Mouse (Mus musculus): ENCODE results near the gene Iba57. TPM values are rescaled to one million over a fixed set of nuclear protein-coding genes. Genes with fewer than 3 reads are reported as not detected.
A peak's percentile ranks its signal among the peaks of the same experiment; 100 is the strongest.
"Not testable (repeated sequence)": the region's sequence is repeated elsewhere in the genome, so short reads cannot be mapped to it uniquely, and the experiment has no call there.

The Iba57 gene
- polyA plus RNA-seq (2015; fragmentation: Nextera tagmentation; extraction: Ambion mirVana): 7.1 and 7.5 TPM in 2 replicates

GRCm38 (mm10) chr11:59163255-59164236 is at the start of gene Iba57:
Iba57 (minus strand) TSS chr11:59163739.
- no peaks in the 10 kb centered on the region for H3K9me3 ChIP-seq
- ATAC-seq (ENCODE audit: low FRiP score, low read depth): peak; percentile 98
- H3K4me1 ChIP-seq (replicated peaks): peaks cover 19% of the 10 kb centered on the region
- H3K9ac ChIP-seq: peak within 1 kb of the TSS; percentile 85
- no peaks in the 10 kb centered on the region for H3K27me3 ChIP-seq
- WGBS: 4% methylated on average over 66 of the region's 68 CpGs
- H3K4me3 ChIP-seq: peak within 1 kb of the TSS; percentile 65
- H3K4me2 ChIP-seq: peak within 1 kb of the TSS; percentile 78
- H3K27ac ChIP-seq (replicated peaks): peak within 1 kb of the TSS; percentile 99
- H3K36me3 ChIP-seq: no peaks in the 10 kb centered on the region

- Histone ChIP-seq H3K4me3 (no peak overlapping the region), H3K4me1 (replicated peaks) (peaks cover 23% of the 10 kb centered on the region), H3K9me3 (no peaks in the 10 kb centered on the region), H3K27me3 (no peaks in the 10 kb centered on the region), H3K36me3 (peaks cover 24% of the 10 kb centered on the region), H3K27ac (replicated peaks) (no peak overlapping the region), H3K4me2 (no peak overlapping the region), H3K9ac (no peak overlapping the region)
- WGBS: 89% methylated on average over 12 of the region's 12 CpGs
- no peak for ATAC-seq (ENCODE audit: low FRiP score, low read depth)
Measured at GRCm38 (mm10) chr11:59212892-59213494, 49.5 kb upstream of the Iba57 start.

GRCm38 (mm10) chr11:59212320-59212719 is 48.8 kb upstream of the Iba57 start:
- H3K9me3 ChIP-seq; H3K9ac ChIP-seq; H3K27ac ChIP-seq (replicated peaks); H3K4me2 ChIP-seq; H3K27me3 ChIP-seq; H3K4me3 ChIP-seq; ATAC-seq (ENCODE audit: low FRiP score, low read depth): not testable (repeated sequence)
- H3K4me1 ChIP-seq (replicated peaks): peaks cover 29% of the 10 kb centered on the region
- H3K36me3 ChIP-seq: peaks cover 24% of the 10 kb centered on the region
- WGBS: 89% methylated on average over 12 of the region's 12 CpGs

GRCm38 (mm10) chr11:59211561-59211960 is 48.0 kb upstream of the Iba57 start:
- H3K9me3 ChIP-seq; H3K27me3 ChIP-seq; H3K9ac ChIP-seq; H3K27ac ChIP-seq (replicated peaks); ATAC-seq (ENCODE audit: low FRiP score, low read depth); H3K4me3 ChIP-seq; H3K4me2 ChIP-seq: not testable (repeated sequence)
- Histone ChIP-seq H3K36me3 (peaks cover 24% of the 10 kb centered on the region), H3K4me1 (replicated peaks) (peaks cover 26% of the 10 kb centered on the region)
- WGBS: 90% methylated on average over 7 of the region's 9 CpGs

GRCm38 (mm10) chr11:59210020-59210419 is 46.5 kb upstream of the Iba57 start:
- WGBS: 82% methylated on average over 4 of the region's 4 CpGs
- Histone ChIP-seq H3K4me2 (no peak overlapping the region), H3K27me3 (no peaks in the 10 kb centered on the region), H3K9me3 (no peaks in the 10 kb centered on the region), H3K36me3 (peaks cover 34% of the 10 kb centered on the region), H3K9ac (no peak overlapping the region), H3K4me3 (no peak overlapping the region), H3K4me1 (replicated peaks) (peaks cover 26% of the 10 kb centered on the region), H3K27ac (replicated peaks) (no peak overlapping the region)
- no peak for ATAC-seq (ENCODE audit: low FRiP score, low read depth)

GRCm38 (mm10) chr11:59209580-59209979 is 46.0 kb upstream of the Iba57 start:
- H3K27me3 ChIP-seq: no peaks in the 10 kb centered on the region
- peaks cover 35% of the 10 kb centered on the region for H3K36me3 ChIP-seq
- H3K9me3 ChIP-seq: no peaks in the 10 kb centered on the region
- no peak overlapping the region for H3K9ac ChIP-seq
- WGBS: 44% methylated on average over 5 of the region's 5 CpGs
- no peak for ATAC-seq (ENCODE audit: low FRiP score, low read depth)
- H3K4me3 ChIP-seq: peak overlapping the region; percentile 71
- peaks cover 26% of the 10 kb centered on the region for H3K4me1 ChIP-seq (replicated peaks)
- peak overlapping the region; percentile 90 for H3K4me2 ChIP-seq
- no peak overlapping the region for H3K27ac ChIP-seq (replicated peaks)

- Histone ChIP-seq H3K4me1 (replicated peaks) (peaks cover 26% of the 10 kb centered on the region), H3K9ac (peak overlapping the region; percentile 82), H3K9me3 (no peaks in the 10 kb centered on the region), H3K4me3 (peak overlapping the region; percentile 71), H3K27me3 (no peaks in the 10 kb centered on the region), H3K27ac (replicated peaks) (peak overlapping the region; percentile 88), H3K4me2 (peak overlapping the region; percentile 90), H3K36me3 (peaks cover 37% of the 10 kb centered on the region)
- peak; percentile 24 for ATAC-seq (ENCODE audit: low FRiP score, low read depth)
- 8% methylated on average over 18 of the region's 18 CpGs for WGBS
Measured at GRCm38 (mm10) chr11:59209003-59209441, 45.5 kb upstream of the Iba57 start.

GRCm38 (mm10) chr11:59208153-59208831 is 44.8 kb upstream of the Iba57 start, which contains the start of gene 2310033P09Rik:
2310033P09Rik (plus strand) TSS chr11:59208321.
- Histone ChIP-seq H3K4me3 (peak within 1 kb of the TSS; percentile 71), H3K9me3 (no peaks in the 10 kb centered on the region), H3K36me3 (peaks cover 37% of the 10 kb centered on the region), H3K4me2 (peak within 1 kb of the TSS; percentile 90), H3K27ac (replicated peaks) (peak within 1 kb of the TSS; percentile 88), H3K9ac (peak within 1 kb of the TSS; percentile 82), H3K27me3 (no peaks in the 10 kb centered on the region), H3K4me1 (replicated peaks) (peaks cover 26% of the 10 kb centered on the region)
- under 1% methylated on average over 67 of the region's 67 CpGs for WGBS
- ATAC-seq (ENCODE audit: low FRiP score, low read depth): peak; percentile 91

- Histone ChIP-seq H3K9ac (peak within 1 kb of the TSS; percentile 71), H3K9me3 (no peaks in the 10 kb centered on the region), H3K27ac (replicated peaks) (peak within 1 kb of the TSS; percentile 75), H3K27me3 (no peaks in the 10 kb centered on the region), H3K4me3 (peak within 1 kb of the TSS; percentile 72), H3K36me3 (peaks cover 13% of the 10 kb centered on the region; the same call in 1 of the 2 replicates), H3K4me1 (replicated peaks) (peaks cover 22% of the 10 kb centered on the region), H3K4me2 (peak within 1 kb of the TSS; percentile 85)
- peak; percentile 92 for ATAC-seq (ENCODE audit: low FRiP score, low read depth)
- WGBS: under 1% methylated on average over 63 of the region's 63 CpGs
Measured at GRCm38 (mm10) chr11:59202081-59202995, 38.8 kb upstream of the Iba57 start, which contains the start of gene Mrpl55. Mrpl55 (plus strand) TSS chr11:59202486.

- peak overlapping the region; percentile 62 for H3K27ac ChIP-seq (replicated peaks)
- 37% methylated on average over 16 of the region's 16 CpGs for WGBS
- ATAC-seq (ENCODE audit: low FRiP score, low read depth): no peak
Measured at GRCm38 (mm10) chr11:59201216-59202002, 37.9 kb upstream of the Iba57 start.

More at GRCm38 (mm10) chr11:59201216-59202002, 37.9 kb upstream of the Iba57 start:
- Histone ChIP-seq H3K27me3 (no peaks in the 10 kb centered on the region), H3K4me2 (peak overlapping the region; percentile 85), H3K4me1 (replicated peaks) (peaks cover 21% of the 10 kb centered on the region), H3K36me3 (peaks cover 11% of the 10 kb centered on the region; the same call in 1 of the 2 replicates), H3K9ac (peak overlapping the region; percentile 71), H3K9me3 (no peaks in the 10 kb centered on the region), H3K4me3 (peak overlapping the region; percentile 72)

Data from hindbrain, embryonic 15.5 days (tissue).